ENCODE assay signal across 8 mouse cellular contexts in the genomic region with DNA sequence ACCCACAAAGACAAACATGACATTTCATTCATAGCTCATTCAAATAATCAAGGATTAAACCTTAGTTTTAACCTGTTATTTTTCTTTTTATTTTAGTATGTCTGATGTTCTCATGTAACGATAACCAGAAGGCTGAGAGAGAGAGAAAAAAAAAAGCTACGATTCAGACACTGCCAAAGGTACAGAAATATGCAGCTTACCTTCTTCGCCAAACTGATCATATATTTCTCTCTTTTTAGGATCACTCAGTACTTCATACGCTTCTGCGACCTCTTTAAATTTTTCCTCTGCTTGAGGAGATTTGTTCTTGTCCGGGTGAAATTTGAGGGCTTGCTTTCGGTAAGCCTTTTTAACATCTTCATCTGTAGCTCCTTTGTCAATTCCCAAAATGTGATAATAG. TPM values are rescaled to one million over a fixed set of nuclear protein-coding genes. Genes with fewer than 3 reads are reported as not detected.
DNase-seq lines count a peak whose midpoint lies in the region; ATAC-seq and TF ChIP-seq lines count a peak whose summit lies in the region.

No protein-coding gene starts in this region.

- no peak for ATAC-seq in heart, embryonic 11.5 days (replicated peaks; ENCODE audit: insufficient number of reproducible peaks, low FRiP score, low TSS enrichment)
- no peak; the same call in 1 of the 2 replicates for ATAC-seq in forebrain, embryonic 15.5 days (replicated peaks)
- ATAC-seq in liver, embryonic 16.5 days (ENCODE audit: low read depth): no peak

- TF ChIP-seq CTCF in E14TG2a.4 (conservative IDR thresholded peaks at IDR 0.05; ENCODE audit: low read length): no peak

- H3K9me3 ChIP-seq in heart, embryonic 11.5 days (replicated peaks; ENCODE audit: control insufficient read depth, low read length): no peaks in the 10 kb centered on the region
- H3K9me3 ChIP-seq in E14TG2a.4 (ENCODE audit: low read length): no peaks in the 10 kb centered on the region
- H3K9me3 ChIP-seq in forebrain, embryonic 15.5 days: no peaks in the 10 kb centered on the region
- H3K9me3 ChIP-seq in liver, embryonic 16.5 days (replicated peaks; ENCODE audit: control insufficient read depth, low read length): no peaks in the 10 kb centered on the region

- peak overlapping the region; percentile 85 for H3K9ac ChIP-seq in heart, embryonic 11.5 days (ENCODE audit: low read depth, low read length)
- H3K9ac ChIP-seq in forebrain, embryonic 15.5 days (replicated peaks): peak overlapping the region; percentile 49
- H3K9ac ChIP-seq in liver, embryonic 16.5 days (ENCODE audit: low read depth, low read length): peak overlapping the region; percentile 84

- DNase-seq in heart, postnatal 4 days: no peak
- no peak for DNase-seq in cerebellum, postnatal 14 days
- DNase-seq in gastrocnemius, postnatal 25 days: no peak
- no peak for DNase-seq in spleen, postnatal 4 days (ENCODE audit: low spot score in 2 of 2)

- no peaks in the 10 kb centered on the region for H3K27me3 ChIP-seq in heart, embryonic 11.5 days (ENCODE audit: control insufficient read depth, insufficient read depth, low read length)
- H3K27me3 ChIP-seq in E14TG2a.4 (ENCODE audit: insufficient read depth, low read length): no peaks in the 10 kb centered on the region
- no peaks in the 10 kb centered on the region for H3K27me3 ChIP-seq in forebrain, embryonic 15.5 days
- H3K27me3 ChIP-seq in liver, embryonic 16.5 days (ENCODE audit: control insufficient read depth, insufficient read depth, low read depth, low read length): no peaks in the 10 kb centered on the region

- H3K27ac ChIP-seq in heart, embryonic 11.5 days (ENCODE audit: low read depth, low read length): peak overlapping the region; percentile 92
- peak overlapping the region; percentile 84 for H3K27ac ChIP-seq in forebrain, embryonic 15.5 days (replicated peaks)
- H3K27ac ChIP-seq in liver, embryonic 16.5 days (ENCODE audit: low read length): peak overlapping the region; percentile 98

- 5% methylated on average over 7 of the region's 7 CpGs for WGBS in heart, embryonic 11.5 days (ENCODE audit: insufficient replicate concordance)
- 8% methylated on average over 7 of the region's 7 CpGs for WGBS in forebrain, embryonic 15.5 days
- under 1% methylated on average over 7 of the region's 7 CpGs for WGBS in liver, embryonic 16.5 days (ENCODE audit: insufficient replicate concordance)

- peaks cover 19% of the 10 kb centered on the region for H3K4me1 ChIP-seq in heart, embryonic 11.5 days (ENCODE audit: control insufficient read depth, insufficient read depth, low read length)
- H3K4me1 ChIP-seq in E14TG2a.4 (replicated peaks; ENCODE audit: low read depth, low read length): peaks cover 22% of the 10 kb centered on the region
- H3K4me1 ChIP-seq in forebrain, embryonic 15.5 days: peaks cover 20% of the 10 kb centered on the region
- H3K4me1 ChIP-seq in liver, embryonic 16.5 days (ENCODE audit: control insufficient read depth, low read depth, low read length): peaks cover 17% of the 10 kb centered on the region

- H3K36me3 ChIP-seq in heart, embryonic 11.5 days (ENCODE audit: control insufficient read depth, insufficient read depth, low read length): no peaks in the 10 kb centered on the region
- H3K36me3 ChIP-seq in E14TG2a.4 (ENCODE audit: insufficient read depth, low read length): no peaks in the 10 kb centered on the region
- H3K36me3 ChIP-seq in forebrain, embryonic 15.5 days: no peaks in the 10 kb centered on the region
- H3K36me3 ChIP-seq in liver, embryonic 16.5 days (ENCODE audit: control insufficient read depth, insufficient read depth): no peaks in the 10 kb centered on the region

- H3K4me2 ChIP-seq in heart, embryonic 11.5 days: peak overlapping the region; percentile 54
- peak overlapping the region; percentile 50 for H3K4me2 ChIP-seq in forebrain, embryonic 15.5 days (replicated peaks)
- H3K4me2 ChIP-seq in liver, embryonic 16.5 days (ENCODE audit: low read depth, low read length): peak overlapping the region; percentile 47

- peak overlapping the region; percentile 51 for H3K4me3 ChIP-seq in heart, embryonic 11.5 days (ENCODE audit: low read depth, low read length)
- peak overlapping the region; percentile 37 for H3K4me3 ChIP-seq in E14TG2a.4 (replicated peaks; ENCODE audit: low read length)
- H3K4me3 ChIP-seq in forebrain, embryonic 15.5 days: peak overlapping the region; percentile 53
- peak overlapping the region; percentile 79 for H3K4me3 ChIP-seq in liver, embryonic 16.5 days (ENCODE audit: low read depth, low read length)

RNA-seq across cellular contexts. Expression of gene Dnajb4, which starts 16.9 kb away (rescaled TPM):
- 46.2 and 49.0 TPM in 2 replicates for polyA plus RNA-seq in heart, embryonic 11.5 days (2014; fragmentation: Nextera tagmentation; extraction: Ambion mirVana)
- total RNA-seq in heart, postnatal 4 days (2021): 10 to 100 TPM; 58.3 to 62.3 TPM
- 29.8 and 35.4 TPM in 2 replicates for polyA plus RNA-seq in forebrain, embryonic 15.5 days (2015; fragmentation: Nextera tagmentation; extraction: Ambion mirVana)
- polyA plus RNA-seq in liver, embryonic 16.5 days (2015; fragmentation: Nextera tagmentation; extraction: Ambion mirVana): 37.1 and 39.3 TPM in 2 replicates
- 10 to 100 TPM; 43.3 to 47.7 TPM for total RNA-seq in gastrocnemius, postnatal 25 days (2021)

RNA-seq across cellular contexts. Expression of gene Fubp1, which starts 17.0 kb away (rescaled TPM):
- polyA plus RNA-seq in heart, embryonic 11.5 days (2014; fragmentation: Nextera tagmentation; extraction: Ambion mirVana): 158 TPM in 2 replicates
- 100 to 1,000 TPM in 1 of 2 experiments, 10 to 100 TPM in 1; 99.9 to 108 TPM for total RNA-seq in heart, postnatal 4 days (2021)
- 302 and 309 TPM in 2 replicates for polyA plus RNA-seq in forebrain, embryonic 15.5 days (2015; fragmentation: Nextera tagmentation; extraction: Ambion mirVana)
- polyA plus RNA-seq in liver, embryonic 16.5 days (2015; fragmentation: Nextera tagmentation; extraction: Ambion mirVana): 53.0 and 58.0 TPM in 2 replicates
- total RNA-seq in gastrocnemius, postnatal 25 days (2021): 10 to 100 TPM; 29.1 to 29.7 TPM

RNA-seq across cellular contexts. Expression of gene Gipc2, which starts 27.1 kb away (rescaled TPM):
- 3.8 and 4.4 TPM in 2 replicates for polyA plus RNA-seq in heart, embryonic 11.5 days (2014; fragmentation: Nextera tagmentation; extraction: Ambion mirVana)
- total RNA-seq in heart, postnatal 4 days (2021): 1 to 10 TPM; 3.5 to 4.6 TPM
- polyA plus RNA-seq in forebrain, embryonic 15.5 days (2015; fragmentation: Nextera tagmentation; extraction: Ambion mirVana): 1.9 and 2.7 TPM in 2 replicates
- polyA plus RNA-seq in liver, embryonic 16.5 days (2015; fragmentation: Nextera tagmentation; extraction: Ambion mirVana): 17.8 and 19.7 TPM in 2 replicates
- under 1 TPM; 0.24 to 0.59 TPM for total RNA-seq in gastrocnemius, postnatal 25 days (2021)
